In genomic region chr2:135966871-135967557, GRCm38 (mm10) we compare ENCODE assay signal across 10 mouse cellular contexts.
DNase-seq lines count a peak whose midpoint lies in the region; ATAC-seq lines count a peak whose summit lies in the region.
"Had no signal": no experiment of that assay in that cellular context is flagged by ENCODE, and none has a peak within 500 bp of the region (broad histone marks: within the 10 kb centered on the region; RNA-seq: fewer than 3 reads in every experiment).

No protein-coding gene starts in this region.

- no peak overlapping the region for H3K4me2 ChIP-seq in heart, embryonic 12.5 days
- H3K4me2 ChIP-seq in embryonic facial prominence, embryonic 11.5 days (ENCODE audit: low read depth, low read length) = no peak overlapping the region
- H3K4me2 ChIP-seq: heart, embryonic 15.5 days had no signal

- WGBS in heart, embryonic 12.5 days = 62% methylated on average over 16 of the region's 16 CpGs
- 62% methylated on average over 16 of the region's 16 CpGs for WGBS in embryonic facial prominence, embryonic 11.5 days

- H3K9ac ChIP-seq in heart, embryonic 12.5 days = no peak overlapping the region
- H3K9ac ChIP-seq in embryonic facial prominence, embryonic 11.5 days (replicated peaks; ENCODE audit: low read length) = no peak overlapping the region
- H3K9ac ChIP-seq: heart, embryonic 15.5 days had no signal

- ATAC-seq in heart, embryonic 12.5 days (ENCODE audit: insufficient number of reproducible peaks, low FRiP score) = no peak
- no peak for ATAC-seq in embryonic facial prominence, embryonic 11.5 days (replicated peaks; ENCODE audit: insufficient number of reproducible peaks, low FRiP score, low TSS enrichment, low read depth)
- ATAC-seq in megakaryocyte, adult 5-6 weeks (ENCODE audit: poor library complexity, severe bottlenecking) = peak; percentile 71

- no peaks in the 10 kb centered on the region for H3K27me3 ChIP-seq in heart, embryonic 12.5 days (replicated peaks)
- H3K27me3 ChIP-seq in embryonic facial prominence, embryonic 11.5 days (ENCODE audit: control insufficient read depth, insufficient read depth, low read length) = no peaks in the 10 kb centered on the region
- H3K27me3 ChIP-seq: heart, embryonic 15.5 days had no signal

- peak; percentile 82 for DNase-seq in heart, adult 11 months
- DNase-seq in 3T3-L1 (ENCODE audit: low read depth, low spot score) = peak; percentile 77
- peak; percentile 48 for DNase-seq in adrenal gland, postnatal 25 days
- peak; percentile 74 for DNase-seq in embryonic facial prominence, embryonic 11.5 days (ENCODE audit: low spot score)
- DNase-seq in kidney, postnatal 36 days = peak; percentile 28 to 67
- DNase-seq in right cerebral cortex, postnatal 14 days = peak; percentile 55

- H3K4me3 ChIP-seq in heart, embryonic 12.5 days = no peak overlapping the region
- H3K4me3 ChIP-seq in embryonic facial prominence, embryonic 11.5 days (ENCODE audit: low read depth, low read length) = no peak overlapping the region
- H3K4me3 ChIP-seq: heart, embryonic 15.5 days had no signal

- no peak overlapping the region for H3K27ac ChIP-seq in heart, embryonic 12.5 days (ENCODE audit: poor library complexity, severe bottlenecking)
- H3K27ac ChIP-seq in embryonic facial prominence, embryonic 11.5 days (replicated peaks; ENCODE audit: low read depth, low read length) = no peak overlapping the region
- H3K27ac ChIP-seq: heart, embryonic 15.5 days had no signal

- H3K36me3 ChIP-seq in heart, embryonic 12.5 days = peaks cover 5% of the 10 kb centered on the region; the same call in 1 of the 2 replicates
- no peaks in the 10 kb centered on the region for H3K36me3 ChIP-seq in embryonic facial prominence, embryonic 11.5 days (replicated peaks; ENCODE audit: control insufficient read depth, insufficient read depth, low read depth, low read length)
- H3K36me3 ChIP-seq: G1E had no signal

- no peaks in the 10 kb centered on the region for H3K9me3 ChIP-seq in heart, embryonic 12.5 days (replicated peaks)
- H3K9me3 ChIP-seq in embryonic facial prominence, embryonic 11.5 days (replicated peaks; ENCODE audit: control insufficient read depth, low read length) = no peaks in the 10 kb centered on the region
- H3K9me3 ChIP-seq: heart, embryonic 15.5 days had no signal

- H3K4me1 ChIP-seq in heart, embryonic 12.5 days (replicated peaks) = peaks cover 16% of the 10 kb centered on the region
- no peaks in the 10 kb centered on the region for H3K4me1 ChIP-seq in embryonic facial prominence, embryonic 11.5 days (ENCODE audit: control insufficient read depth, insufficient read depth, low read length)
- H3K4me1 ChIP-seq: heart, embryonic 15.5 days had no signal
